Mouse (Mus musculus): ENCODE measurements at regions not wholly inside any gene's neighbourhood (a gene's known extent, or its start where the extent isn't known, plus 50 kb on each side); places are given as distances from the start of the nearest gene placed in this dataset.

DNA sequence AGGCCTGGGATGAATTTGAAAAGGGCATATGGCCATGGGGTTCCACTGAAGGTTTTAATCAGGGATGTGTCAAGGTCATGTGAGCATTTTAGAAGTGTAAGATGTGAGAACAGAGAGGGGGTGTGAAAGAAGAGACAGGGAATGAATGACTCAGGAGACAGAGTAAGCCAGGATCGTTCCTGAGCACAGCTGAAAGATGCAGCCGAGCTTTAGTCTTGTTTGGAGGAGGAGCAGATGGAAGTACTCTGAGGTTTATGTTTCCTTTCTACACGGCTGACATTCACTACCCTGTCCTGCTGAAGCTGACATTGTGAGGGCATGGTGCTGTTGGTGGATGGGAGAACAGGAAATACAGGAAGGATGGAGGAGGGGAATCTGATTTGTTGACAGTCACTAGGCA lies 142.0 kb downstream of the Dmrta2 start:
- TF ChIP-seq CTCF (IDR thresholded peaks at IDR 0.05; ENCODE audit: low read depth, low read length) (no peak), POLR2A (IDR thresholded peaks at IDR 0.05; ENCODE audit: extremely low read depth, insufficient read depth, low read length) (no peak)

Measured in liver, adult 2 months (tissue).